Mouse (Mus musculus): ENCODE results near the gene Slc51a.

Slc51a gene

DNA sequence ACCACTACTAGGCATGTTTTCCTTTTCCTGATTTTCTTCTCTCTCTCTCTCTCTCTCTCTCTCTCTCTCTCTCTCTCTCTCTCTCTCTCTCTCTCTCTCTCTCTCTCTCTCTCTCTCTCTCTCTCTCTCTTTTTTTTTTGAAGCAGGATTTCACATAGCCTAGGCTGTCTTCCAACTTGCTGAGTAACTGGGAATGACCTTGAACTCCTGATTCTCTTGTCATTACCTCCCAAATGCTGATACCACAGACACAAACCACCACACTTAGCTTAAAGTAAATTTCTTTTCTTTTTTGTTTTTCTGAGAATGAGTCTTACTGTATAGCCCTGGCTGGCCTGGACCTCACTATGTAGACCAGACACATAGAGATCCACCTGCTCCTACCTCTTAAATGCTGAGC lies 53.0 kb downstream of the Slc51a start:
- no peak for DNase-seq (ENCODE audit: extremely low spot score, low read depth, low spot score)

DNA sequence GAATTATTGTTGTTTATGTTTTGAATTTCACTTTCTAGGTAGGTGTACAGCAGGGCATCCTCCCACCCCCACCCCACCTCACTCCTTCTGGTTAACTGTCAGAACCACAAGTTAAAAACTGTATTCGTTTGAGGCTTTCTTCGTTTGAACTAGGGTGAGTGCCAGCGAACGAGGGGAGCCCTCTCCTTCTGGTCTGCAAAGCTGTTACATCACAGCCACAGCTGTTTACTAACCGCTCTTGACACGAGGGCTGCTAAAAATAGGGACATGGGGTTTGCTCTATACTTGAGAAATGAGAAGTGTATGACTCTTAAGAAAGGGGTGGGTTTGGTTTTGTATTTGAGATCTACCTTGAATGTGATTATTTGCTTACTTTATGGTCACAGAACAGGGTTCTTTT lies 53.6 kb downstream of the Slc51a start:
- DNase-seq (ENCODE audit: extremely low spot score, low read depth, low spot score), result no peak

DNA sequence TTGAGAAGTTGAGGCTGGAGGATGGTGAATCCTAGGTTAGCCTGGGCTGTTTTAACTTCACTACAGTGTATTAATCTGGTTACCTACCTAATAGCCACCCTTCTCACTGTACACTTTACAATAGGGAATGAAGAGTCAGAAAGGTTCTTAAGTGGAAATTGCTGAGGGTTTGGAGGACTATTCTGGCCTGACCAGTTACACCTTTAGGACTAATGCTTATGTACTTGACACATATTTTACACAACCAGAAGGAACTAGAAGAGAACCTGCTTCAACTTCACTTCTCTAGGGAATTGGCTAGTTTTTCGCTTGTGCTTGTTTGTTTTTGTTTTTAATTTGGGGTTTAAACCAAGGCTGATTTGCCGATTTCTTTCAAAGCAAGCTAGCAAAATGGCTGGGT lies 54.5 kb downstream of the Slc51a start:
- no peak for DNase-seq (ENCODE audit: extremely low spot score, low read depth, low spot score)

DNA sequence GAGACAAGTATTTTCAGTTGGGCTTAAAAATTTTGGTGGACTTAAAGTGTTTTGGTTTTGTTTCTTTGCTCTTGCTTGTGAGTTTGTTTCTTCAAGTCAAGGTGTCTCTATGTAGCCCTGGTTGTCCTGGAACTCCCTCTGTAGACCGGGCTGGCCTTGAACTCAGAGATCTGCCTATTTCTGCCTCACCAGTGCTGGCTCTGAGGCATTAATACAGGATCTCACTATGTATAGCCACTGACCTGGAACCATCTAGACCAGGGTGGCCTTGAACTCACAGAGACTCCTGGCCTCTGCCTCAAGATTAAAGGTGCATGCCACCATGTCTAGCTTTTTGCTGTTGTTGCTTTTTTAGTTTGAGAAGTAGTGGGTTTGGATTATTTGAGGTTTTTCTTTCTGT lies 55.8 kb downstream of the Slc51a start:
- no peak for DNase-seq (ENCODE audit: extremely low spot score, low read depth, low spot score)

DNA sequence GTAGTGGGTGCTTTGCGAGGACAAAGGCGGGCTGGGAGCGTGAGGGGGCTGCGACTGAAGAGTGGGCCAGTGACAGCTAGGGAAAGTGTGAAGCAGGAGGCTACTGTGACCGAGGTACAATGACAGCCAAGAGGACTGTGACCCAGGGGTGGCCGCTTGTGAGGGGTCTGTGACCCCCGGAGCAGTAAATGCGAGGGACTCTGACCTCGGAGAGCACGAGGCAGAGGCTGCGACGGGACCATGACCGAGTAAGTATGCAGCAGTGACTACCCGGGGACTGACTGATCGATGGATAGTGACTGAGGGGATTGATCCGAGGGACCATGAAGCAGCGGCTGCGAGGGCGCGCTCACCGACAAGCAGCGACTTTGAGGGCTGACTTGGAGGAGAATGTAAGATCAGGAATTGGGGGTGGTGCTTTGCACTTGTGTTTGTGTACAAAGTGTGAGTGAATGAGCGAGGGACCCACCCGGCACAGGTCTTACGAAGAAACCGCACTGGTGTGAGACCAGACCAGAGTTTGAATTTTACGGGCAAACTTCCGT lies 56.6 kb downstream of the Slc51a start:
- DNase-seq (ENCODE audit: extremely low spot score, low read depth, low spot score), result no peak

DNA sequence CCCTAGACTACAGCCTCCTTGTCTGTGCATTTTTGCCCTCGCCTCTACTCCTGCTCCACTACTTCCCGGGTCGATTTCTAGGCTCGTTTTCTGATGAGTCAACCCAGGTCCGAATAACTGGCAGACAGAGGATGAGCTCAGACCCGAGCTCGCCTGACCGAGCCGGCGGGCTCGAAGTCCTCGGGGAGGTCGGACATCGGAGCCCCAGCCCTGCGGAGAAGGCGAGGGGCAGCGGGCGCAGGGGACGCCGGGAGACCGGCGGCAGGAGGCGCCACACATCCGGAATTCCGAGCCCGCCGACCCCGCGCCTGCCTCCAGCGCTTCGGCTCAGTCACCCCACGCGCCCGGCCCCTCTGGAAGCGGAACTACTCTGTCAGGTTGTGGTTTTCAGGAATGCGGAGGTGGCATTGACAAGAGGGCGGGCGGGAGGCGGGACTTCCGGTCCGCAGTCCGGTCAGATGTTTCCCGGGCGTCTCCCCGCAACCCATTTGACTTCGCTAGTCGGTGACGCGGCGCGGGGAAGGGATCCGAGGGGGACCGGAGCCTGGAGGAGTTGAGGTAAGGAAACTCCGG lies 57.1 kb downstream of the Slc51a start, which contains the start of gene Pcyt1a:
Gene Pcyt1a (plus strand): TSS at position 448 of the 573 bp plus-strand sequence.
- no peak for DNase-seq (ENCODE audit: extremely low spot score, low read depth, low spot score)

DNA sequence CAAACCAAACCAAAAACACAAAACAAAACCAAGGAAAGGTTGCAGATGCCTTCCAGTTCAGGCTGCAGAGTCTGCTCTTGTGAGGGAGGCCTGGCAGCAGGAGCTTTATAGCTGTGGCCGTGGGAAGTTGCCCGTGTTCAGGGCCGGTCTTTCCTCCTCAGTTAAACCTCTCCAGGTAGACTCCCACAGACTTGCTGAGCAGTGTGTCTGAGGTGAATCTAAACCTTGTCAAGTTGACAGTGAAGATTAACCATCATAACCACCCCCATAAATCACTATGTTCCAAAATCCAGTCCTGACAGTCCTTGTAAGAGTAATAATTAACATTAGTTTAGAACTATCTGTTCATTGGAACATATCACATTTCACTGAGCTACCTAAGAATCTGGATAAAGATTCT lies 60.2 kb downstream of the Slc51a start:
- no peak for DNase-seq (ENCODE audit: extremely low spot score, low read depth, low spot score)

Data from hindlimb bud, embryonic 11.5 days (tissue).